9 mouse cellular contexts compared by ENCODE assay signal in the genomic region with DNA sequence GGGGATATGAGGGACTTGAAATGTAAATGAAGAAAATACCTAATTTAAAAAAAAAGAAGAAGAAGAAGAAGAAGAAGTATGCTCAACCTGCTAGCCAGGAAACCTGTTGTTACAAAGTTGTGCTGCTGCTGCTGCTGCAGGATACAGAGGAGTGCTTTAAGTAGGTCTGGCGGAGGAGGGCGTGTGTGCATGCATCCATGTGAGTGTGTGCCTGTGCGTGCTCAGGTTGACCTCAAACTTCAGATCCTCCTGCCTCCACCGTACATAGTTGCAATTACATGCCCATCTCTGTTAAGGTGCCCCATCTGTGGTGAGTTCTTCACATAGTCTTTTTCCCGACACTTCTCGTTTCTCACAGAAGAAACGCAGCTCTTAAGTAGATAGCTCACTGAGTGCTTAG.
A peak's percentile ranks its signal among the peaks of the same experiment; 100 is the strongest.
DNase-seq lines count a peak whose midpoint lies in the region; ATAC-seq lines count a peak whose summit lies in the region.
"Had no signal": no experiment of that assay in that cellular context is flagged by ENCODE, and none has a peak within 500 bp of the region (broad histone marks: within the 10 kb centered on the region; RNA-seq: fewer than 3 reads in every experiment).

No protein-coding gene starts in this region.

- no peak overlapping the region for H3K4me2 ChIP-seq in limb, embryonic 11.5 days (ENCODE audit: low read depth, severe bottlenecking)
- H3K4me2 ChIP-seq in hindbrain, embryonic 15.5 days = peak overlapping the region; percentile 70
- peak overlapping the region; percentile 71 for H3K4me2 ChIP-seq in neural tube, embryonic 13.5 days

- H3K9me3 ChIP-seq in limb, embryonic 11.5 days (ENCODE audit: control insufficient read depth, low read length) = no peaks in the 10 kb centered on the region
- H3K9me3 ChIP-seq in limb, embryonic 10.5 days (replicated peaks) = no peaks in the 10 kb centered on the region
- H3K9me3 ChIP-seq in hindbrain, embryonic 15.5 days = no peaks in the 10 kb centered on the region
- no peaks in the 10 kb centered on the region for H3K9me3 ChIP-seq in neural tube, embryonic 13.5 days
- H3K9me3 ChIP-seq: liver, embryonic 13.5 days had no signal

- 0 out of 2 replicates have a peak, but pooled peaks cover 7% of the 10 kb centered on the region for H3K4me1 ChIP-seq in limb, embryonic 11.5 days (ENCODE audit: control insufficient read depth, insufficient read depth, low read length)
- peaks cover 16% of the 10 kb centered on the region for H3K4me1 ChIP-seq in limb, embryonic 10.5 days
- H3K4me1 ChIP-seq in hindbrain, embryonic 15.5 days (replicated peaks) = peaks cover 25% of the 10 kb centered on the region
- peaks cover 28% of the 10 kb centered on the region for H3K4me1 ChIP-seq in neural tube, embryonic 13.5 days (replicated peaks)
- H3K4me1 ChIP-seq: liver, embryonic 13.5 days had no signal

- peak; percentile 31 for ATAC-seq in frontal cortex, adult (ENCODE audit: low TSS enrichment)
- no peak for ATAC-seq in limb, embryonic 11.5 days (ENCODE audit: insufficient number of reproducible peaks, low FRiP score, low TSS enrichment, low read depth)
- 0 out of 2 replicates have a peak, but pooled peaks have one; percentile 19 for ATAC-seq in hindbrain, embryonic 15.5 days (ENCODE audit: low FRiP score, low read depth)
- ATAC-seq in neural tube, embryonic 13.5 days (ENCODE audit: low read depth) = no peak

- no peaks in the 10 kb centered on the region for H3K36me3 ChIP-seq in limb, embryonic 11.5 days (ENCODE audit: control insufficient read depth, insufficient read depth, low read length)
- no peaks in the 10 kb centered on the region for H3K36me3 ChIP-seq in limb, embryonic 10.5 days
- no peaks in the 10 kb centered on the region for H3K36me3 ChIP-seq in hindbrain, embryonic 15.5 days
- no peaks in the 10 kb centered on the region for H3K36me3 ChIP-seq in neural tube, embryonic 13.5 days
- H3K36me3 ChIP-seq: liver, embryonic 13.5 days had no signal

- DNase-seq in frontal cortex, postnatal 14 days (ENCODE audit: low spot score in 2 of 2) = no peak
- peak; percentile 23 for DNase-seq in limb, embryonic 11.5 days (ENCODE audit: low spot score)
- DNase-seq in limb, embryonic 10.5 days (ENCODE audit: low spot score) = no peak
- no peak for DNase-seq in adrenal gland, adult 8-10 months
- no peak for DNase-seq in layer of hippocampus, adult 18-20 months (ENCODE audit: low spot score in 2 of 2)
- DNase-seq: liver, embryonic 13.5 days had no signal

- H3K9ac ChIP-seq in limb, embryonic 11.5 days (ENCODE audit: low read length) = no peak overlapping the region
- H3K9ac ChIP-seq in hindbrain, embryonic 15.5 days = no peak overlapping the region
- H3K9ac ChIP-seq in neural tube, embryonic 13.5 days = 0 out of 2 replicates have a peak overlapping the region, but pooled peaks have one; percentile 75
- H3K9ac ChIP-seq: liver, embryonic 13.5 days had no signal

- H3K27me3 ChIP-seq in limb, embryonic 11.5 days (ENCODE audit: control insufficient read depth, insufficient read depth, low read length) = no peaks in the 10 kb centered on the region
- peaks cover 6% of the 10 kb centered on the region; the same call in 1 of the 2 replicates for H3K27me3 ChIP-seq in limb, embryonic 10.5 days (ENCODE audit: low read depth, poor library complexity, severe bottlenecking)
- no peaks in the 10 kb centered on the region for H3K27me3 ChIP-seq in hindbrain, embryonic 15.5 days
- H3K27me3 ChIP-seq in neural tube, embryonic 13.5 days = no peaks in the 10 kb centered on the region

- H3K27ac ChIP-seq in limb, embryonic 11.5 days (replicated peaks; ENCODE audit: low read depth, low read length) = no peak overlapping the region
- H3K27ac ChIP-seq in limb, embryonic 10.5 days = no peak overlapping the region
- H3K27ac ChIP-seq in hindbrain, embryonic 15.5 days (replicated peaks) = peak overlapping the region; percentile 86
- H3K27ac ChIP-seq in neural tube, embryonic 13.5 days (replicated peaks) = peak overlapping the region; percentile 92
- H3K27ac ChIP-seq: liver, embryonic 13.5 days had no signal

- WGBS in limb, embryonic 11.5 days = 63% methylated on average over 7 of the region's 7 CpGs
- 76% methylated on average over 7 of the region's 7 CpGs for WGBS in limb, embryonic 10.5 days
- WGBS in hindbrain, embryonic 15.5 days = 62% methylated on average over 7 of the region's 7 CpGs
- WGBS in neural tube, embryonic 13.5 days = 63% methylated on average over 7 of the region's 7 CpGs

- H3K4me3 ChIP-seq in limb, embryonic 11.5 days (ENCODE audit: low read depth, low read length) = no peak overlapping the region
- H3K4me3 ChIP-seq in limb, embryonic 10.5 days = no peak overlapping the region
- H3K4me3 ChIP-seq in hindbrain, embryonic 15.5 days = no peak overlapping the region
- H3K4me3 ChIP-seq in neural tube, embryonic 13.5 days = no peak overlapping the region

Comparison
In these comparisons a context has a peak if more than half of its experiments do, and no peak if none do; other contexts are left out.
1. ATAC-seq: peak in frontal cortex, adult (single experiment) and hindbrain, embryonic 15.5 days (single experiment); none in limb, embryonic 11.5 days (single experiment) and neural tube, embryonic 13.5 days (single experiment).
2. H3K27ac ChIP-seq: peak in hindbrain, embryonic 15.5 days (single experiment) and neural tube, embryonic 13.5 days (single experiment); none in limb, embryonic 11.5 days (single experiment) and limb, embryonic 10.5 days (single experiment).